Mouse (Mus musculus) embryonic fibroblast, embryonic 13.5 days (primary cell): ENCODE data around the gene Macrod2.

Experiments used
- CTCF ChIP-seq: IDR thresholded peaks from 2 replicates; pipeline ENCODE4 v1.5.1; 2011; ENCODE audit warnings: mild to moderate bottlenecking, control low read depth, low read length, moderate library complexity, borderline replicate concordance; ENCODE audit not compliant: insufficient read depth
- POLR2A ChIP-seq: IDR thresholded peaks from 2 replicates; pipeline ENCODE4 v1.6.1; 2011; ENCODE audit warnings: low read depth, mild to moderate bottlenecking, control low read depth, low read length, moderate library complexity

DNA sequence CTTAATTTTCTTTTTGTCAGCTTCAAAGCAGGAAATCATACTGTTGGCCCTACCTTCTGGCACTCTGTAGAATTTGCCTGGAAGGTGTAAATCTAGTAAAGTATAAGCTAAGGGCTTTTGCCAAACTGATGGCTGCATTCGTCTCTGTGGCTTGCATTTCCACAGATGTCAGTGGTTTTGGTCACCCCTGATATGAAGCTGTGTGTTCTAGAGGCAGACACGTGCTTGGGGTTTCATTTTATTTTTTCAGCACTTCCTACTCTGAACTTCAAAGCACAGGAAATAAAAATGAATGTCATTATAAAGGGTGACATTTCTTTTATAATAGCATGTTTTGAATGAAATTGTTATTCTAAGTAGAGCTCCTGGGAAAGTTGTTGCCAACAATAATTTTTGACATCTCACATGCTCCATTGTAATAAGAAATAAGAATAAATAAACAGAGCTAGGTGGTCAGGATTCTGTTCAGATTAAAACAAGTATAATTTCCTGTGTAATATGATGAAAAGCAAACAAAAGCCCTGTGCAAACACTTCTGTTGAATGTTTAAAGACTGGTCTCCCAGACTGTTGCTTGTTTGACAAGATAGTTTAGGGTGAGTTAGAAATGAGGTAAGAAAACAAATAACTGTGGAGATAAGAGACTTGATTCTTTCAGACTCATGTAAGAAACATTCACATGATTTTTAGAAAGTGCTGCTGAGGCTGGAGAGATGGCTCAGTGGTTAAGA lies 424.4 kb downstream of the Macrod2 start:
- TF ChIP-seq POLR2A (no peak), CTCF (no peak)
